Mouse (Mus musculus) erythroblast, embryonic 14.5 days (primary cell): Measurements from ENCODE around the gene Ranbp3l. TPM values are rescaled to one million over a fixed set of nuclear protein-coding genes. Genes with fewer than 3 reads are reported as not detected.

ENCODE experiments used
- H3K27me3 ChIP-seq: 2 replicates; pipeline ENCODE4 v1.6.1; 2012; ENCODE audit warnings: inconsistent platforms; ENCODE audit not compliant: control insufficient read depth
- H3K36me3 ChIP-seq: 2 replicates; pipeline ENCODE4 v1.6.1; 2012; ENCODE audit warnings: mild to moderate bottlenecking, inconsistent platforms; ENCODE audit not compliant: control insufficient read depth
- H3K4me1 ChIP-seq: 2 replicates; pipeline ENCODE4 v1.6.1; 2012; ENCODE audit warnings: inconsistent platforms; ENCODE audit not compliant: control insufficient read depth
- H3K4me3 ChIP-seq: replicated peaks from 2 replicates; pipeline ENCODE3; 2012; ENCODE audit warnings: moderate library complexity, mild to moderate bottlenecking, inconsistent platforms
- H3K9me3 ChIP-seq: 2 replicates; pipeline ENCODE4 v1.6.1; 2012; ENCODE audit warnings: low read length, inconsistent platforms, mixed read lengths; ENCODE audit not compliant: control insufficient read depth
- GATA1 ChIP-seq: IDR thresholded peaks from 2 replicates; pipeline ENCODE4 v1.6.1; 2012; ENCODE audit warnings: low read length, inconsistent platforms, mixed read lengths
- TAL1 ChIP-seq: IDR thresholded peaks from 3 replicates; pipeline ENCODE4 v1.6.1; 2012; ENCODE audit warnings: low read length, inconsistent platforms, mixed read lengths
- polyA plus RNA-seq: library from polyadenylated mRNA; stranded (reverse); fragments of >175 nt; gene quantifications from 2 replicates; pipeline ENCODE4 v1.2.3, GENCODE M21; 2012

Gene Ranbp3l
- polyA plus RNA-seq, 1 experiment, result not detected

GRCm38 (mm10) chr15:9106303-9107074 is 138.7 kb downstream of the Ranbp3l start:
- no peaks in the 10 kb centered on the region; the same call in 1 of the 2 replicates for H3K4me1 ChIP-seq
- H3K4me3 ChIP-seq, result no peak overlapping the region
- H3K9me3 ChIP-seq, result no peaks in the 10 kb centered on the region
- H3K27me3 ChIP-seq, result no peaks in the 10 kb centered on the region
- TF ChIP-seq GATA1, result no peak
- no peak for TF ChIP-seq TAL1
- peaks cover 96% of the 10 kb centered on the region for H3K36me3 ChIP-seq

GRCm38 (mm10) chr15:9110526-9111347 is 143.0 kb downstream of the Ranbp3l start:
- Histone ChIP-seq H3K4me1 (no peaks in the 10 kb centered on the region), H3K9me3 (no peaks in the 10 kb centered on the region), H3K36me3 (peaks cover 96% of the 10 kb centered on the region), H3K4me3 (no peak overlapping the region), H3K27me3 (no peaks in the 10 kb centered on the region)
- TF ChIP-seq GATA1 (no peak), TAL1 (no peak)

GRCm38 (mm10) chr15:9111648-9112047 is 143.9 kb downstream of the Ranbp3l start:
- peaks cover 96% of the 10 kb centered on the region for H3K36me3 ChIP-seq

GRCm38 (mm10) chr15:9113556-9113955 is 145.8 kb downstream of the Ranbp3l start:
- H3K27me3 ChIP-seq, result no peaks in the 10 kb centered on the region
- no peak for TF ChIP-seq TAL1
- no peak for TF ChIP-seq GATA1
- no peaks in the 10 kb centered on the region for H3K9me3 ChIP-seq
- H3K4me1 ChIP-seq, result no peaks in the 10 kb centered on the region
- peaks cover 96% of the 10 kb centered on the region for H3K36me3 ChIP-seq
- H3K4me3 ChIP-seq, result no peak overlapping the region

More at GRCm38 (mm10) chr15:9111648-9112047, 143.9 kb downstream of the Ranbp3l start:
- TF ChIP-seq GATA1 (no peak), TAL1 (no peak)
- H3K4me3 ChIP-seq, result no peak overlapping the region
- H3K9me3 ChIP-seq, result no peaks in the 10 kb centered on the region
- no peaks in the 10 kb centered on the region for H3K4me1 ChIP-seq
- H3K27me3 ChIP-seq, result no peaks in the 10 kb centered on the region

GRCm38 (mm10) chr15:9114131-9114530 is 146.4 kb downstream of the Ranbp3l start:
- Histone ChIP-seq H3K27me3 (no peaks in the 10 kb centered on the region), H3K4me3 (no peak overlapping the region), H3K36me3 (peaks cover 96% of the 10 kb centered on the region), H3K9me3 (no peaks in the 10 kb centered on the region), H3K4me1 (peaks cover 2% of the 10 kb centered on the region; the same call in 1 of the 2 replicates)
- TF ChIP-seq TAL1 (no peak), GATA1 (no peak)

- no peaks in the 10 kb centered on the region for H3K9me3 ChIP-seq
- H3K36me3 ChIP-seq, result peaks cover 97% of the 10 kb centered on the region
- H3K4me1 ChIP-seq, result peaks cover 2% of the 10 kb centered on the region; the same call in 1 of the 2 replicates
- TF ChIP-seq TAL1 (no peak), GATA1 (no peak)
- no peak overlapping the region for H3K4me3 ChIP-seq
- no peaks in the 10 kb centered on the region for H3K27me3 ChIP-seq
These were observed 146.8 kb downstream of the Ranbp3l start for GRCm38 (mm10) chr15:9114599-9114998.

Other genes starting within 250 kb of the Ranbp3l start
- gene Nadk2, start 103.3 kb downstream of the Ranbp3l start, polyA plus RNA-seq, result 7.3 and 10.8 TPM in 2 replicates
- gene Lmbrd2, start 172.6 kb downstream of the Ranbp3l start, polyA plus RNA-seq, result 0.01 and 0.10 TPM in 2 replicates
- 0.09 and 0.18 TPM in 2 replicates for gene Skp2, start 187.5 kb downstream of the Ranbp3l start, polyA plus RNA-seq